Mouse (Mus musculus) olfactory bulb, adult 2 months (tissue): ENCODE results near the gene Cdc37. TPM values are rescaled to one million over a fixed set of nuclear protein-coding genes. Genes with fewer than 3 reads are reported as not detected.
A peak's percentile ranks its signal among the peaks of the same experiment; 100 is the strongest.

Source experiments
- H3K27ac ChIP-seq: fragments of 200-500 bp; 2 replicates; pipeline ENCODE4 v1.5.1; 2012; ENCODE audit warnings: low read depth, low read length; ENCODE audit not compliant: insufficient read depth
- H3K4me1 ChIP-seq: fragments of 200-500 bp; 2 replicates; pipeline ENCODE4 v1.6.1; 2012; ENCODE audit warnings: low read length; ENCODE audit not compliant: control insufficient read depth, insufficient read depth
- H3K4me3 ChIP-seq: fragments of 200-500 bp; 2 replicates; pipeline ENCODE4 v1.5.1; 2012; ENCODE audit warnings: mild to moderate bottlenecking, low read depth, low read length, moderate library complexity; ENCODE audit not compliant: insufficient read depth
- CTCF ChIP-seq: fragments of 200-500 bp; IDR thresholded peaks from 2 replicates; pipeline ENCODE4 v1.5.1; 2012; ENCODE audit warnings: low read depth, mild to moderate bottlenecking, low read length, moderate library complexity; ENCODE audit not compliant: insufficient read depth
- POLR2A ChIP-seq: fragments of 200-500 bp; IDR thresholded peaks from 2 replicates; pipeline ENCODE4 v1.6.1; 2012; ENCODE audit warnings: mild to moderate bottlenecking, low read depth, low read length, moderate library complexity; ENCODE audit not compliant: insufficient read depth
- WGBS: fragments of 180-500 bp; shearing (Covaris S2); methylation state at CpG from one replicate; pipeline ENCODE4 v1.1.7; 2018; 5-methylcytosine and 5-hydroxymethylcytosine counted together
- polyA plus RNA-seq: library from polyadenylated mRNA; stranded (reverse); fragments of >200 nt; gene quantifications from 2 replicates; pipeline ENCODE4 v1.2.4, GENCODE M21; 2012; ENCODE audit warnings: low replicate concordance; ENCODE audit not compliant: missing spikeins, insufficient read depth, insufficient read length

The Cdc37 gene
- polyA plus RNA-seq, 1 experiment = 282 TPM

DNA sequence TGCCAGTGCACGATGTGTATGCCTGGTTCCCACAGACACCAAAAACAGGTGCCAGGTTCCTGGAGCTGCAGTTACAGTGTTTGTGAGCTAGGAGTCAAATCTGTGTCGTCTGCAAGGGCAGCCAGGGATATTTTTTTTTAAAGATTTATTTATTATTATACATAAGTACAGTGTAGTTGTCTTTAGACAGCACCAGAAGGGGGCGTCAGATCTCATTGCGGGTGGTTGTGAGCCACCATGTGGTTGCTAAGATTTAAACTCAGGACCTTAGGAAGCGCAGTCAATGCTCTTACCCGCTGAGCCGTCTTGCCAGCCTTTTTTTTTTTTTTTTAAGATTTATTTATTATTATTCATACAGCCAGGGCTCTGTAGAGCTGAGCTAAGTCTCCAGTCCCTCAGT is 40.1 kb upstream of the Cdc37 start:
- Histone ChIP-seq H3K4me1 (peaks cover 19% of the 10 kb centered on the region; the same call in 1 of the 2 replicates), H3K27ac (no peak overlapping the region), H3K4me3 (no peak overlapping the region)
- TF ChIP-seq CTCF (no peak), POLR2A (no peak)
- WGBS = 41% methylated on average over 7 of the region's 7 CpGs

DNA sequence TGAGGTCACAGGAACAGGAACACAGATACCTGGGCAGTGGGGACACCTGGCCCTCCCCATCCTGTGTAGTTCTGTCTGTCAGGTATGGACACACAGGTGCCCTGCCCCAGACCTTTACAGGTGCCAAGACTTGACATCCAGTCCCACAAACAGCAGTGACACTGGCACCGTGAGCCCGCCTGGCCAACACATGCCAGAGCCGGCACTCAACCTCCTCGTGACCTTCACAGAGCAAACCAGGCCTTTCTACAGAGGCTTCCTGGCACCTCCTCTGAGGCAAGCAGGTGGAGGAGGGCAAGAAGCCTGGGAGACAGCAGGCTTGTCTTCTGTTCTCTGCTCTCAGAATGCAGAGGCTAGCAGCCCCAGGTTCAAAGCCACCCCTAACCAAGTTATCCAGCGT is 35.7 kb upstream of the Cdc37 start:
- H3K27ac ChIP-seq = no peak overlapping the region
- TF ChIP-seq CTCF (no peak), POLR2A (no peak)
- whole genome bisulfite sequencing = 88% methylated on average over 5 of the region's 5 CpGs
- H3K4me1 ChIP-seq = peaks cover 44% of the 10 kb centered on the region
- H3K4me3 ChIP-seq = no peak overlapping the region

DNA sequence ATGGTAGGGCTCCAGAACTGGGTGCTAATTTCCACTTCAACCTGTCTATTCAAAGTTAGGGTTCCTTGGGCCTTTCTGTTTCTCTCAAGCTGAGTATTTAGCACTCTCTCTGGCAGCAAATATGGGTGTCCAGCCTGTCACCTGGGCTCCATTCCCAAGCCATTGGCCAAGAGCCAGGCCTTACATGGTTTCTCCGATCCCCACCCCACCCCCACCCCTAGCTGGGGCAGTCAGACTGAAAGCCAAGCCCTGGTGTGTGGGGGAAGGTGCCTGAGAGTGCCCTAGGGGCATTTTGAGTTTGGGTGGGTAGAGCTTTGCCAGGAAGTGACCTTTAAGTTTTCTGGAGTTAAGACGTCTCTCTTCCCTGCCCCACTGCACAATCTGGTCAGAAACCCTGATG is 35.0 kb upstream of the Cdc37 start:
- TF ChIP-seq CTCF (no peak), POLR2A (no peak)
- WGBS = 42% methylated on average over 2 of the region's 2 CpGs

DNA sequence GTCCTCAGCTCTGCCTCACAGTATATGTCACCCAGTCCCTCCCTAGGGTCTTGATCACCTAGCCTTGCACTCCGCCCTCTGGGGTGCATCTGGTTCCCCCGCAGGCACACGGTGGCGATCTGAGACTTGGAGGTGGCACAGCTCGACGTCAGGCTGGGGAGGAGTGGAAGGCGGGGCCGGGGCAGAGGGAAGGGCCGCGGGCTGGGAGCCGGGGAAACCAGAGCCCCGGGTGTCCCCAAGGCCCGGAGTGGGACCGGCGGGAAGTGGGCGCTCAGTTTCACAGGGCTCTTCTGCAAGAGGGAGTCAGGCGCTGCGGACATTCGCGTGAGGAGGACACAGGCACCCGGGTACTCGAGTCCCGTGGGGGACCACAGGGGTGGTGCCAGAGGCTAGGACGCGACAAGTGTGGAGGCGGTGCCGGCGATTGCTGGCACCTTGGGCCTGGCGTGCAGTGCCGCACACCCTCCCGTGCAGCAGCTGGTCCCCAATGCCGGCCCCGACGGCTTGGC is 34.2 kb upstream of the Cdc37 start:
- H3K4me3 ChIP-seq = peak overlapping the region; percentile 28

More for the DNA sequence above, 35.0 kb upstream of the Cdc37 start:
- H3K27ac ChIP-seq = no peak overlapping the region
- peaks cover 48% of the 10 kb centered on the region for H3K4me1 ChIP-seq
- H3K4me3 ChIP-seq = no peak overlapping the region

DNA sequence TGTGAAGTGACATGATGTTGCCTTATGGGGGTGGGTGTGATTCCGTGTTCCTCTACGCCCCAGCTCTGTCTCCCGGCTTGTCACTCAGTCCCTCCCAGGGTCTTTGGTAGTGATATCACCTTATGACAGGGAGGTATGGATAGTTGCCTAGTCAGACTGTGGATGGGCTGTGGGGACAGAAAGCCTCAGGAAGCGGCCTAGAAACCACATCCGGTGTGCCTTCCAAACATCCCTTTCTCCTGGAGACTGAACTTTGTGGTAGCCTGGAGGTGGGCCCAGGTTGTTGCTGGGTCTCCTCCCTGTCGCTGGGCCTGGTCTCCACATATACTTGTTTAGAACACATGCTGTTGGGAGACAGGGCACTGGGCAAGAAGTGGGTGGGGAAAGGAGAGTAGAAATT is 33.6 kb upstream of the Cdc37 start:
- H3K4me1 ChIP-seq = peaks cover 48% of the 10 kb centered on the region
- no peak overlapping the region for H3K27ac ChIP-seq
- TF ChIP-seq POLR2A (no peak), CTCF (no peak)
- 86% methylated on average over 6 of the region's 6 CpGs for whole genome bisulfite sequencing
- H3K4me3 ChIP-seq = no peak overlapping the region

More for the DNA sequence above, 34.2 kb upstream of the Cdc37 start:
- WGBS = 12% methylated on average over 34 of the region's 34 CpGs
- Histone ChIP-seq H3K4me1 (peaks cover 48% of the 10 kb centered on the region), H3K27ac (no peak overlapping the region)
- TF ChIP-seq CTCF (no peak), POLR2A (no peak)

DNA sequence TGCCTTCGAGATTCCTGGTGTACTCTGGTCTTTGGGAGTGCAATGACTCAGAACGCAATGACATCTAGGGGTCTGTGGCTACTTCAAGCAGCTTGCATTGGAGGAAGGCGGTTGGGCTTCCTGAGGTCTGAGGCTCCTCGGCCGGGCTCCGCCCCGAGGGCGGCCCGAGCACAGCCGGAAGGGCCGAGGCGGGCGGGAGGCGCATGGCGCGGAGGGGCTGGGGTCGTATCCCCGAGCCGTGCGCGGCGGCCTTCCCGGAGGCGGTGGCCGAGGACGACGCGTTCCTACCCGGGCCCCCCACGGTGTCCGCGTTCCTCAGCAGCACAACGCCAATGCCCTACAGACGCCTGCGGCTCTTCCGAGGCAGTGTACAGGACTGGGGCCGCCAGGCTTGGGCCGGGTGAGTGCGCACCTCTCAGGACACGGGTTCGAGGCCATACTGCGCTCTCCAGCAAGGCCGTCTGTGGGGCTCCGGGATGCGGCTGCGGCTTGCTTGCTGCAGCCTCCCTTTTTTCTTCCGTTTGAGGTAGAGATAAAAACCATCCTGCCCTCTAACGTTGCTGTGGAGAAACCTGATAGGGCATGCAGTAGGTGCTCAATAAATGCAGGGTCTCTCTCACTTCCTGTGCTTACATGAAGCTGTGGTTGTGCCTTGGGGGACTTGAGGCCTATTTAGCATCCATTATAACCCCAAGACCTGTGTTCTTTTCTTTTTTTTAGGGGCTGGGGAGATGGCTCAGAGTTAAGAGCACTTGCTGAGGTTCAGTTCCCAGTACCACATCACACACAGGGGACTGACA is 31.8 kb upstream of the Cdc37 start:
- WGBS = 21% methylated on average over 47 of the region's 48 CpGs
- peaks cover 46% of the 10 kb centered on the region for H3K4me1 ChIP-seq
- TF ChIP-seq CTCF (no peak), POLR2A (no peak)
- peak overlapping the region; percentile 30 for H3K4me3 ChIP-seq
- H3K27ac ChIP-seq = no peak overlapping the region

DNA sequence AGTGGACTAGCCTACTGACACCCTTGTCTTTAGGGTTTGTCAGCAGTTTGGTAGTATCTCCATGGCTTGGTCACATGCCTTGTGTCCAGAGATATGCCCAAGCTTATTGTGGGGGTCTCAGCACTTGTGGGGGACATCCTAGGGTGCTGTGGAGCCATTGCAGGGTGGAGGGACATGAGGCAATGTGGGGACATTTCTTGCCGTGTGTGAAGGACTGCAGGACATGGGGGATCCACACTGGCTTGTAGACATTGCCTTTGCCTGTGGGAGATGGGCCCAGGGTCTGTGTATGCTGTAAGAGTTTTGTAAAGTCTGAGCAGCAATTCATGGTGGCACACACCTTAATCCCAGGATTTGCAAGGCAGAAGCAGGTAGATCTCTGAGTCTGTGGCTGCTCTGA is 31.1 kb upstream of the Cdc37 start:
- no peak for TF ChIP-seq POLR2A
- TF ChIP-seq CTCF = no peak
- Histone ChIP-seq H3K27ac (no peak overlapping the region), H3K4me3 (no peak overlapping the region), H3K4me1 (peaks cover 40% of the 10 kb centered on the region)
- 77% methylated on average over 1 of the region's 1 CpGs for WGBS

DNA sequence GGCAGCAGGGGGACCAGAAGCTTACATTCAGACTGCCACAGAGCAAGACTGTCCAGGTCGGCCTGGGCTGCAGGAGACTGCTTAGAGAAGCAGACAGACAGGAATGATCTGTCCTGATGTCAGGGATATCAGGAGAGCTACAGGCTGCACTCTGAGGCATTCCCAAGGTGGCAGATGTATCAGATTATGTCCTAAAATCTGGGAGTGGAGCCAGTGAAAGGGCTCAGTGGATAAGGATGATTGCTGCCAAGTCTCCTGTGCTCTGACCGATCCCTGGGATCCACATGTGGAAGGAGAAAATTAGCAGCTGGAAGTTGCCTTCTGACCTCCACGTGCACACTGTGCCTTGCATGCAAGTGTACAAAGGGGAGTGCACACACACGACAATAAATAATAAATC is 30.6 kb upstream of the Cdc37 start:
- no peak overlapping the region for H3K4me3 ChIP-seq
- no peak overlapping the region for H3K27ac ChIP-seq
- H3K4me1 ChIP-seq = peaks cover 35% of the 10 kb centered on the region
- 69% methylated on average over 4 of the region's 4 CpGs for WGBS
- no peak for TF ChIP-seq CTCF
- TF ChIP-seq POLR2A = no peak

DNA sequence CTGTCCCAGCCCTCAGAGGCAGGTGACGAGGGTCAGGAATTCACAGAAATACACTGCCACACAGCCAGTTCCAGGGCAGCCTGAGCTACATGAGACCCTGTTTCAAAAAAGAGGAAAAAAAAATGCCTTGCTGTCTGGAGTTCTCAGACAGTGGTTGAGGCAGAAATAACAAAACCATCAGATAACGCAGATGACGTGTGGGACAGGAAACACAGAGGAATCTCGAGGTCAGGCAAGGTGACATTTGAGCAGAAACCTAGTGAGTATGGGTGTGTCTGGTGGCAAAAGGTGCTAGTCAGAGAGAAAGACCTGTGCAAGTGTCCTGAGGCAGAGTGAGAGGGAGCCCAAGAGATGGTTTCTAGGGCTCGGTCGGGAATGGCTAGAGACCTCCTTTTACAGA is 22.6 kb upstream of the Cdc37 start:
- Histone ChIP-seq H3K27ac (no peak overlapping the region), H3K4me1 (peaks cover 20% of the 10 kb centered on the region), H3K4me3 (no peak overlapping the region)
- no peak for TF ChIP-seq POLR2A
- TF ChIP-seq CTCF = no peak
- 83% methylated on average over 6 of the region's 6 CpGs for WGBS
